Mouse (Mus musculus) testis, postnatal 10 days (tissue): ENCODE results near the gene Rnf166.

ENCODE experiments used
- DNase-seq: peaks from one replicate; pipeline ENCODE4 v3.0.0; 2021; ENCODE audit warnings: low spot score

Rnf166 gene

GRCm38 (mm10) chr8:122469407-122469806 lies 6.5 kb downstream of the Rnf166 start:
- DNase-seq, result no peak

DNA sequence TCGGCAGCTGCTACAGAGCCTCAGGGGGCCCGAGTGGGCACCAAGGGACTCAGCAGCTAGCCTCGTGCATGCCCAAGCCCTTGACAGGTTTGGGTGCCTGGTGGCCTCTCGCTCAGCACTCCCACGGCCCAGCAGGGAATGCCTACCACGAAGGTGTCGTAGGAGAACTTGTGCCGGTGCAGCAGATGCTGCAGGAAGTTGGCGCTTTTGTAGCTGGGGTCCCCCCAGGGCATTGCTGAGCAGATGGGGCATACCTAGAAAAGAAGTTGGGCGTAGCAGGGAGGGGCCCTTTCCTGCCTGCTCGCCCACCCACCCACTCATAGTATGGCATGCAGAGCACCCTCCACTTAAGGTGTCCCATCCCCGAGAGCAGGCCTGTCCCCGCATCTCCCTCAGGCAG lies 8.0 kb downstream of the Rnf166 start:
- DNase-seq, result no peak

DNA sequence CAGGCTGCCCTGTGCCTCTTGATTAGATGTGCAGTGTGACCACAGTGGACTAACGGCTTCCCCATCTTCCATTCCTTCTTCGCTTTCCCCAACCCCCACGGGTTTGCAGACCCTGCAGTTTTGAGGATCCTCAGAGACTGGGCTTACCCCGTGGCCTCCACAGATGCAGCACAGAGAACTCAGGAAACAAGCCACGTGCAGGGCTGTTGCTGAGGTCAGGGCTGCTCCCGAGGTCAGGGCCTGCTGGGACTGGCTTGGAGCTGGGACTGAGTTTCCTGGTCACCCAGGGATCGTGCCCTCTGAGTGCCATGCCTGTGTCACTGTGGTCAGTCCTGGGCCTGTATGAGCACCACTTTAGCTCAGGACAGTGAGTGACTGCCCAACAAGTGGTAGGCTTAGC lies 10.9 kb downstream of the Rnf166 start:
- DNase-seq, result no peak

GRCm38 (mm10) chr8:122463651-122464640 lies 11.9 kb downstream of the Rnf166 start:
- DNase-seq, result no peak

- no peak for DNase-seq
Observed at GRCm38 (mm10) chr8:122462510-122462909, 13.4 kb downstream of the Rnf166 start.

DNA sequence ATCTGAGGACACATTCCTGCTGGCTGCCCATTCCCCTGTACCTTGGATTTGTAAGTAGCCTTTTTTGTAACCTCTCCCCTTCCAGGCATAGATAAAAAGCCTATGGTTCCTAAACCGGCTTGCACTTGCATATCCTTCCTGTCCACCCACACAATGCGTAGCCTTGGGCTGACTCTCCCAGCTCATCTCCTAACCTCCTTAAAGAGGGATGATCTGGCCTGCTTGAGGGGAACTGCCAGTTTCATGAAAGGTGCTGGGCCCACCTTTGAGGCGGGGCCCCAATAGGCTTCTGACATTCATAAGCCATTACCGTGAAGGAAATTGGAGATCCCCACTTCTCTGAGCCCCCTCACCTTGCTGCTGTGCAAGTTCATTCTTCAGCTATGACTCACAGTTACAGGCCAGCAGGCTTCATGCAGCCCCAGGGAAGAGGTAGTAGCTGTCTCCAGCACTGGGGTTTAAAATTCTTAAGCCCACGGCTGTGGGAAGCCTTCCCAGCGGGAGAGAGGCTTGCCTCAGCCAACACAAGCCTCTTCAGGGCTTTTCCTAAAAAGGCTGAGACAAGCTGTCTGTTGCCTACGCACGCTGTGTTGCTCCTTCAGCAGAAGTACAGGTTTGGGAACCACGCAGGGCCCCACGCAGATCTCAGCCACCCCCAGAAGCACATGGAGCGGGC lies 14.3 kb downstream of the Rnf166 start:
- DNase-seq, result no peak

DNA sequence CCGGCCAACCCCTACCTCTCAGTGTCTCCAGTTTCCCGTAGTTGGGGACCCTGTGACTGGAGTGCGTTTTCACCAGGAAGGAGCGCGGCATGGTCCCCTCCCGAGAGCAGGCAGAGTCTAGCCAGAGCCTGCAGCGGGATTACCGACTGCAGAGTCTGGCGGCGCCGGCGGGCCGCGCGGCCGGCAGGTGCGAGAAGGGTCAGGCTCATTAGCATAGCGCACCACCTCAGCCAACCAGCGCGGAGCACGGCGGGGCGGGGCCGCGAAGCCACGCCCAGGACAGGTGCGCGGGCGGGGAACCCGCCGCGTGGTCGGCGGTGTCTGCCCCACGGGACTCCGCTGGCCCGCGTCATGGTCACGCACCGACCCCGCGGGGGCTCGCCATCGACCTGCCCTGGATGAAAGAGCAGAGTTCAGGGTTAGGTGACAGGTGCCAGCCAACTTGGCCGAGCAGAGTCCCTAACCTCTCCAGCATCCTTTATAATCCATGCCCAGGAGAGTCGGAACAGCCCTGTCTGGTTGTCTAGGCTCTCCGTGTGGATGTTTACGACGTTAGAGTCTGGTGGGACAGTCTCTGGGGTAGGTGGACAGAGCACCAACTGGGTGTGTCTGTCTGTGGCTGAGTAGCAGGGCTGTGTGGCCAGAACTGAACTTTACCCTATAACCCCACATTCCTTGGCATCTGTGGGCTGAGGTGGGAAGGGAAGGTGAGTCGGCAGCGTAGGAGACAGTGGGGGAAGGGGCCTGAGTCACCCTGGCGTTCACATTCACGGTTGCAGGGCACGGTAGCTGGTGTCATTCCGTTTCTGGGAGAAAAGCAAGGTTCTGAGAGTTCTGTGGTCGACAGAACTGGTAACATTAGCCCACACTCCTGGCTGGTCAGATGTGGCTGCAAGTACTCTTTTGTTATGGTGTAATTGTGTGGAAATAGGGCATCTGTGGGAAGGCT lies 15.1 kb downstream of the Rnf166 start, which contains the start of gene Snai3:
Gene Snai3, minus strand, starts transcription at position 210 of the 949 bp plus-strand sequence.
- DNase-seq, result peak; percentile 77

- no peak for DNase-seq
Observed at GRCm38 (mm10) chr8:122459990-122460389, 15.9 kb downstream of the Rnf166 start.

DNA sequence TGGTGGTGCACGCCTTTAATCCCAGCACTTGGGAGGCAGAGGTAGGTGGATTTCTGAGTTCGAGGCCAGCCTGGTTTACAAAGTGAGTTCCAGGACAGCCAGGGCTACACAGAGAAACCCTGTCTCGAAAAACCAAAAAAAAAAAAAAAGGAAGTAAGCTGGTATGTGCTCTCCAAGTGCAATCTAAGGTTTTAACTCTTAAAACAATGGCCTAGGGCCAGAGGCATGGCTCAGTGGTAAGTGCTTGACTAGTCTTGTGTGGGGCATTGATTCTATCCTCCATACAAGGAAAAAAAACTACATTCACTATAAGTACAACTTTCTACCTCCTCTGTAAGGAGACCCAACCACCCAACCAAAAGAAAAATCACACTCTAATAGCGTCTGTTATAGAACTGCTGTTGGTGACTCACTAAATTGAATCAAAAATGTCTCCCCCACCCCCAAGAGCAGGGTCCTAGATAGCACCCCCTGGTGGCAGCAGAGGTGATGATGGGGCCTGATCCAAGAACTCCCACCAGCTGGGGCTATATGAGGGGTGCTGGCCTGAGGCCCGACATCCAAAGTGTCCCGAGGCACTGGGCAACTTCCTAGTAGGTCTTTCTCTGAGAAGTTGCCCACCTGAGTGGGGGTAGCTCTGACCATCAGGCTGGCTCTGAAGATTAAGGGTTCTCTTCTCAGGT lies 16.5 kb downstream of the Rnf166 start:
- no peak for DNase-seq

DNA sequence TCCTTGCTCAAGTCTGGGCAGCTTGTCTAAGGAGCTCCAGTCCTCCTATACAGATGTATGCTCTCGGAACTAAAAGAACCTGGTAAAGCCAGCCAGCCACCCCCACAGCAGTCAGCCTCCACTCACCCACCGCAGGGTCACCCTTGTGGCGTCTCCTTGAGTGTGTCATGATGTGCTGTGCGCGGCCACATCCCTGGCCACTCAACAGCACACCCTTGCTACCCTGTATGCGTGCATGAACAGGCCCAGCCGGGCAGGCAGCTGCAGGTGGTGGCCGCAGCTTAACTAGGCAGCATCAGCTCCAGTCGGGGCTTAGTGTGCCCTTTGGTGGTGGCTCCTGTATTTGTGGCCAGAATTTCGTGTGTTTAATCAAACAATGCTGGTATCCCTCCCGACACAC lies 18.7 kb downstream of the Rnf166 start:
- DNase-seq, result no peak

DNA sequence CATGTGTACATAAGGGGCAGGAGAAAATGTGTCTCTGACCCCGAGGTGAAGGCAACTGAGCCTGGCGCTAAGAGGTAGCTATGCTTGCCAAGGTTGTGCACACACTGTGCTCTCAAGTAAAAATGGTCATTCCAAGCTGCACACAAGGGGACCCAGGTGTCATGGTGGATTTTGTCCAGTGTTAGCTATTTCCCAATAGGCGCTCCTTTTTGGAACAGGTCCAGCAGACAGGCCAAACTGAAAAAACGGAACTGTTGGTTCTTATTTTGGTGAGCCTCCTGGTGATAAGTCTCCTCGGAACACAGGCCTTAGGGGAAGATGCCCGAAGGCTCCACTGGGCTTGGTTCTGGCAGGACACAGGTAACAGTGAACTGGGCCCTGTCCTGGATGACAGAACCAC lies 21.5 kb downstream of the Rnf166 start:
- no peak for DNase-seq

GRCm38 (mm10) chr8:122452154-122452553 lies 23.7 kb downstream of the Rnf166 start:
- no peak for DNase-seq

DNA sequence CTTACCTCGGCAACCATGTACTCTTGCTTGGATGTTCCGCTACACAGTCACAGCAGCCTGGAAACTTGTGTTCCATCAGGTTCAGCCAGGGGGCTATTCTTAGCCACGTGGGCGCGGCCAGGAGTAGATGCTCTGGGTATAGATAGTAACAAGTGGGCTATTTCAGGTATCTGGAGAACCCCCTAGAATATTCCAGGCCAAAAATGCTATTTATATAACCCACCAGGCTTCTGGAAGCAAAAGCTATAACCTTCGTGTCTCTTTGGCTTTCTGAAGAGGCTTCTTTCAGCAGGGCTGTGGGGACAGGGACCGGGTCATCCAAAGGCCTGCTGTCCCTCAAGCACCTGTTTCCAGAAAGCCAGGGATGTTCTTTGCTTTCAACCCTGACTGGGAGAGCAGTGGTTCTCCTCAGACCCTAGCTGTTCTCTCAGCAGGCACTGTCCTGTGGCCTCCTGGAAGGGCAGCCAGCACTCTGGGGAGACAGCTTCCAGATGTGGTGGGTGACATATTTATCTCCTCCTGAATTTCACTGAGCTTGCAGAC lies 24.6 kb downstream of the Rnf166 start:
- DNase-seq, result no peak

- no peak for DNase-seq
Observed at GRCm38 (mm10) chr8:122445203-122445602, 30.7 kb downstream of the Rnf166 start.

DNA sequence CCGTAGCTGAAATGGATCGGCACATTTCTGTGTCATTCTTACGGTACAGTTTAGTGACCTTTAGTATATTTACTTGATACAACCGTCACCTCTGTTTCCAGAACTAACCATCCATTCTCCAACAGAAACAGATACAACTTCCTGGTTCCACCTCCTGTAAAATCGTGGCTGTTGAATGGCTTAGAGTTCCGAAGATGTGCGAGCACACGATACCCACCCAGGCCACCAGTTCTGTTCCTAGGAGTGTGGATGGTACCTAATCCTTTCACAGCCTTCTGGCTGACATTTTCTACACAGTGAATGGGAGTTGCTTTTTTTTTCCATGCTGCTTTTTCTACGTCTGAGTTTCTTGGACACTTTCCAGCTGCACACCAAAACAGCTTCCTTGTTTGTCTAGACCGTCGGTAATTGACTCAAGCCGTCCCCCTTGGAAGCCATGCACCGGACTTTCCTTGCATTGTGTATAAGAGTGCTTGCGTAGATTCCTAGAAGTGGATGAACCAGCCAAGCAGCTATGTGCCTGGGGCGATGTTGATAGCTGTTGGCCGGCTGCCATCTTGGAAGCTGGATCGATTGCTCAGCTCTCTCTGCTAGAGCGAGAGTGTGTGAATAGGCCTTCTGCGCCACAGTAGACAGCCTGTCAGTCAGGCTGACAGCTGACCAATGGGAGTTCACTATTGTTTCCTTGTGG lies 31.7 kb downstream of the Rnf166 start:
- peak; percentile 83 for DNase-seq

GRCm38 (mm10) chr8:122443262-122444006 lies 32.4 kb downstream of the Rnf166 start, which contains the start of gene Mvd:
TSS of gene Mvd (minus strand) at chr8:122443422.
- peak; percentile 97 for DNase-seq

DNA sequence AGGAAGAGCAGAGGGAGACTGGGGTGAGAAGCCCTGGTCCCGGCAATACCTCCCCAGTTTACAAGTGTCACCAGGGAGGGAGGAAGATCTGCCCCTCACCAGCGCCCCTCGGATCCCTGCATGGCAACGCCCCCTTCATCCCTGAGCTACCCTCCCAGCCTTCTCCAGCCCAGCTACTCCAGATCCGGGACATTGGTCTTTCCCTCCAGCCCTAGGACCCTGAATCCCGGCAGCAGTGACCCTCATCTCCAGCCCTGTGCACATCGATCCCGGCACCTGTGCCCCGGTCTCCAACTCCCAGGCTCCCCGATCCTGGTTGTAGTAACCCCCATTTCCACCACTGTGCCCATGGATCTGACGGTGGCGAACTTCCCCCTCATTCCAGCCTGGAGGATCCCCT lies 33.1 kb downstream of the Rnf166 start:
- no peak for DNase-seq

DNA sequence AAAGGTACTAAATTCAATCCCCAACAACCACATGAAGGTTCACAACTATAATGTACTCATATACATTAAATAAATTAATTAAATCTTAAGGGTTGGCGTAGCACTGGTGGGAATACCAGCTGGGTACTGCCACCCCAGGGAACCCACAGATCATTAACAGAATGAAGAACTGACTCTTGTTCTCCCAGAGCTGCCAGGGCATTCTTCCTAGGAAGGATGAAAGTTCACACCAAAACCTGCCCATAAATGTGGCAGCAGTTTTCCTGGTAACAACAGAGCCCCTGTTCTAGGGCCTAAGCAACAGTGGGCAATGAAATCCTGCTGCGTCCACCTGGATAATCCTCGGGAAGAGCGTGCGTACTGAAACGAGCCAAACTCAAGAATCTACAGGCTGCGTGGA lies 33.5 kb downstream of the Rnf166 start:
- DNase-seq, result no peak

- DNase-seq, result no peak
Observed at GRCm38 (mm10) chr8:122441326-122441725, 34.5 kb downstream of the Rnf166 start.

DNA sequence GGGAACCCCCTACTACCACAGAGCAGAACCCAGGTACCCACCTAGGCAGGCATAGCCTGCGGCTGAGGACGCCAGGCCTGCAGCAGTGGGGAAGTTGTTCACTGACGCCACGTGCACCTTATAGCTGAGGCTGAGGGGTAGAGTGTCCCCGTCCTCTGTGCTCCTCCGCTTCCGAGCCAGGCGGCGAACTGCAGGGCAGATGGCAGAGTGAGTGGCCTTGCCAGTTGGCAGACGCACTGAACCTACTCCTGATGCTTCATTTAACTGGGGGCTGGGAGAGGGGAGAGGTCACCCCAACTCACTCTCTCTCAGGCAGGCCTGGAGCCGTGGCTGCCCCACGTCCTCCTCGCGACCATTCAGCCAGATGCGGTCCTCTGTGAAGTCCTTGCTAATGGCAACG lies 36.5 kb downstream of the Rnf166 start:
- no peak for DNase-seq
